Comparison of ENCODE assay signal across 8 mouse cellular contexts in the genomic region with DNA sequence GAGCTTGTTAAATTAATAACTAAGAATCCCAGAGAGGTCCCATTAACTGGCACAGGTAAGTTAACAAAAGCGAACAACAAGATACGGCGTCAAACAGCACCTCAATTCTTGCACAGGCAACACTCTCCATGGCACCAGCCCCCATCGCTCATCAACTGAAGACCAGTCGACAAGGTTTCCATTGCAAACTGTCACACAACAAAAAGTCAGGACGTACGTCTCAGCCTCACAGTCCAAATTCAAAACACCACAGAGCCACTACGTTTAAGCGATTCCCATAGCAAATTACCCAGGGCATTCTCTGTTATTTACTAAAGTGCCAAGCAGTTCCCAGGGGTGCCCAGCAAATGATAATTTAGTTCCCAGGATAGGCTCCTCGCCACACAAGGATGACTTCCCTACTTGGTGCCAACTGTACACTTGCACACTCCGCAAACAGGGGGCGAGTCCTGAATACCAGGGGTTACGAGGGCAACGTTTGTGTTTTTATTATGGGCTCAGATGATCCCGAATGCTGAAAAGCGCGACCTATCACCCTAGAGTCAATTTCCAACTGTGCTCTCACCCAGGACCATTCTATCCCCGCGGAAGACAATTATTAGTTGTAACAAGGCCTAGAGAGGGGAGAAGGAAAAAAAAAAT. TPM values are rescaled to one million over a fixed set of nuclear protein-coding genes. Genes with fewer than 3 reads are reported as not detected.
DNase-seq lines count a peak whose midpoint lies in the region; ATAC-seq lines count a peak whose summit lies in the region.

No protein-coding gene starts in this region.

- peak overlapping the region; percentile 80 for H3K4me2 ChIP-seq in lung, embryonic 16.5 days (ENCODE audit: low read depth, low read length)
- H3K4me2 ChIP-seq in stomach, embryonic 14.5 days (replicated peaks; ENCODE audit: low read depth, low read length): peak overlapping the region; percentile 85

- H3K9ac ChIP-seq in lung, embryonic 16.5 days (ENCODE audit: low read length): peak overlapping the region; percentile 99
- H3K9ac ChIP-seq in stomach, embryonic 14.5 days (replicated peaks; ENCODE audit: low read depth, low read length): peak overlapping the region; percentile 98

- H3K4me1 ChIP-seq in lung, embryonic 16.5 days (replicated peaks; ENCODE audit: control insufficient read depth, insufficient read depth, low read length): peaks cover 6% of the 10 kb centered on the region
- H3K4me1 ChIP-seq in stomach, embryonic 14.5 days (ENCODE audit: control insufficient read depth, insufficient read depth, low read length): peaks cover 11% of the 10 kb centered on the region

- H3K9me3 ChIP-seq in lung, embryonic 16.5 days (ENCODE audit: control insufficient read depth, low read length): no peaks in the 10 kb centered on the region
- no peaks in the 10 kb centered on the region for H3K9me3 ChIP-seq in stomach, embryonic 14.5 days (ENCODE audit: control insufficient read depth, low read depth, low read length)

- intact Hi-C loops in gastrocnemius, postnatal 14 days (cut with DNase I; ENCODE audit: low total_unique reads): loop anchor here (5.0 kb wide), 1 partner anchor 42 kb away; no protein-coding TSS in a partner anchor

- DNase-seq in urinary bladder, postnatal 25 days (ENCODE audit: low spot score): peak; percentile 8
- DNase-seq in urinary bladder, adult 18-20 months (ENCODE audit: low spot score in 2 of 2): no peak
- DNase-seq in cerebellum, adult 18-20 months: peak; percentile 20 to 39
- peak; percentile 8 for DNase-seq in forelimb bud, embryonic 11.5 days (ENCODE audit: low read depth, low spot score)
- DNase-seq in kidney, adult 11 months: peak; percentile 48
- no peak for DNase-seq in gastrocnemius, postnatal 14 days

- WGBS in lung, embryonic 16.5 days: under 1% methylated on average over 19 of the region's 19 CpGs
- WGBS in stomach, embryonic 14.5 days: 2% methylated on average over 19 of the region's 19 CpGs

- H3K27ac ChIP-seq in lung, embryonic 16.5 days (ENCODE audit: low read length): peak overlapping the region; percentile 97
- peak overlapping the region; percentile 99; the same call in 1 of the 2 replicates for H3K27ac ChIP-seq in stomach, embryonic 14.5 days (ENCODE audit: low read length)

- H3K36me3 ChIP-seq in lung, embryonic 16.5 days (ENCODE audit: control insufficient read depth, insufficient read depth, low read length): no peaks in the 10 kb centered on the region
- H3K36me3 ChIP-seq in stomach, embryonic 14.5 days (ENCODE audit: control insufficient read depth, insufficient read depth, low read length): no peaks in the 10 kb centered on the region

- no peaks in the 10 kb centered on the region for H3K27me3 ChIP-seq in lung, embryonic 16.5 days (ENCODE audit: control insufficient read depth, insufficient read depth, low read depth, low read length)
- no peaks in the 10 kb centered on the region for H3K27me3 ChIP-seq in stomach, embryonic 14.5 days (ENCODE audit: control insufficient read depth, insufficient read depth, low read length)

- peak overlapping the region; percentile 75 for H3K4me3 ChIP-seq in lung, embryonic 16.5 days (ENCODE audit: low read length)
- H3K4me3 ChIP-seq in stomach, embryonic 14.5 days (ENCODE audit: low read depth, low read length): peak overlapping the region; percentile 83

- ATAC-seq in lung, embryonic 16.5 days (ENCODE audit: low read depth): no peak
- no peak for ATAC-seq in stomach, embryonic 14.5 days (ENCODE audit: insufficient number of reproducible peaks, insufficient read depth, low FRiP score, low read depth)

RNA-seq across cellular contexts. Expression of a gene that starts 1.0 kb away (rescaled TPM):
- polyA plus RNA-seq in lung, embryonic 16.5 days (2015; fragmentation: Nextera tagmentation; extraction: Ambion mirVana): 22.4 and 22.7 TPM in 2 replicates
- 39.6 and 41.3 TPM in 2 replicates for polyA plus RNA-seq in stomach, embryonic 14.5 days (2014; fragmentation: Nextera tagmentation; extraction: Ambion mirVana)
- total RNA-seq in gastrocnemius, postnatal 14 days (2021): 10 to 100 TPM; 40.9 to 41.9 TPM

Comparison
In these comparisons a context has a peak if more than half of its experiments do, and no peak if none do; other contexts are left out.
1. DNase-seq: peak in urinary bladder, postnatal 25 days (single experiment), cerebellum, adult 18-20 months (2 of 2), forelimb bud, embryonic 11.5 days (single experiment) and kidney, adult 11 months (single experiment); none in urinary bladder, adult 18-20 months (0 of 2) and gastrocnemius, postnatal 14 days (single experiment).